Mouse (Mus musculus) thymus, postnatal 25 days (tissue): ENCODE measurements around the gene Akap13.

Experiments
- DNase-seq: peaks from one replicate; pipeline ENCODE4 v3.0.0; 2022

Akap13 gene

GRCm38 (mm10) chr7:75455223-75456151 is at the start of gene Akap13:
Gene Akap13, plus strand, starts transcription at chr7:75455534.
- DNase-seq: peak; percentile 98

GRCm38 (mm10) chr7:75410641-75411040 is 44.7 kb upstream of the Akap13 start:
- DNase-seq: no peak

- DNase-seq: no peak
Observed at GRCm38 (mm10) chr7:75411226-75411625, 44.1 kb upstream of the Akap13 start.

GRCm38 (mm10) chr7:75412011-75412510 is 43.3 kb upstream of the Akap13 start:
- DNase-seq: no peak

GRCm38 (mm10) chr7:75412568-75412967 is 42.8 kb upstream of the Akap13 start:
- DNase-seq: no peak

GRCm38 (mm10) chr7:75413903-75414302 is 41.4 kb upstream of the Akap13 start:
- no peak for DNase-seq

GRCm38 (mm10) chr7:75414316-75414715 is 41.0 kb upstream of the Akap13 start:
- no peak for DNase-seq

- no peak for DNase-seq
Observed at GRCm38 (mm10) chr7:75415166-75415881, 40.0 kb upstream of the Akap13 start.

GRCm38 (mm10) chr7:75415882-75416585 is 39.3 kb upstream of the Akap13 start:
- no peak for DNase-seq

- DNase-seq: no peak
Observed at GRCm38 (mm10) chr7:75420927-75421326, 34.4 kb upstream of the Akap13 start.

GRCm38 (mm10) chr7:75424121-75424520 is 31.2 kb upstream of the Akap13 start:
- no peak for DNase-seq

GRCm38 (mm10) chr7:75427322-75427721 is 28.0 kb upstream of the Akap13 start:
- DNase-seq: no peak

GRCm38 (mm10) chr7:75428913-75429312 is 26.4 kb upstream of the Akap13 start:
- no peak for DNase-seq

- DNase-seq: no peak
Observed at GRCm38 (mm10) chr7:75430550-75430949, 24.8 kb upstream of the Akap13 start.

- no peak for DNase-seq
Observed at GRCm38 (mm10) chr7:75431043-75431442, 24.3 kb upstream of the Akap13 start.

GRCm38 (mm10) chr7:75432046-75432445 is 23.3 kb upstream of the Akap13 start:
- no peak for DNase-seq

GRCm38 (mm10) chr7:75436413-75437174 is 18.7 kb upstream of the Akap13 start:
- DNase-seq: no peak

GRCm38 (mm10) chr7:75439570-75439969 is 15.8 kb upstream of the Akap13 start:
- no peak for DNase-seq

- DNase-seq: no peak
Observed at GRCm38 (mm10) chr7:75440241-75440640, 15.1 kb upstream of the Akap13 start.

- no peak for DNase-seq
Observed at GRCm38 (mm10) chr7:75441947-75442346, 13.4 kb upstream of the Akap13 start.

- no peak for DNase-seq
Observed at GRCm38 (mm10) chr7:75456152-75456888, 986 bp downstream of the Akap13 start.

- DNase-seq: no peak
Observed at GRCm38 (mm10) chr7:75460290-75460689, 5.0 kb downstream of the Akap13 start.
